Mouse (Mus musculus) liver, embryonic 14.5 days (tissue): Measurements from ENCODE around the gene Gm1123.

Experiments used
- CTCF ChIP-seq: IDR thresholded peaks from 2 replicates; pipeline ENCODE4 v1.5.1; 2016; ENCODE audit warnings: antibody characterized with exemption, low read depth, control low read depth
- EP300 ChIP-seq: IDR thresholded peaks from 2 replicates; pipeline ENCODE4 v1.6.1; 2016; ENCODE audit warnings: antibody characterized with exemption, low read depth

DNA sequence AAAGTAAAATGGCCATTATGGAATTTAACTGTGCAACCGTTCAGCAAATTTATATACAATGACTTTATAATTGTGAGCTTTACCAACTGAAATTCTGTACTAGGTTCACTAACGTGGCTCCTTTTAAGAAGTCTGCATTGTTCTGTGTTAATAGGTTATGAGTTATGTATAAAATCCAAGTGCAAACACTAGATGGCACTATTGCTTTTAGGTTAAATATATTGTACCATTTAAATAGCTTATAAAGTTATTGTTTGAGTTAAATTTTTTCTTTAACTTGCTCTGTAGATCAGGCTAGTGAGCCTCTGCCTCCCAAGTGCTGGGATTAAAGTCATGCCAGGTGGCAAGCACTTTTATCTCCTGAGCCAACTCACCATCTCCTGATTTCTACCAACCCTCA lies 28.7 kb upstream of the Gm1123 start:
- TF ChIP-seq CTCF (peak; percentile 5; the same call in 1 of the 2 replicates), EP300 (no peak)
